In genomic region chr11:108891111-108891870, GRCm38 (mm10) we compare ENCODE assay signal across 8 mouse cellular contexts. TPM values are rescaled to one million over a fixed set of nuclear protein-coding genes. Genes with fewer than 3 reads are reported as not detected.
DNase-seq lines count a peak whose midpoint lies in the region; ATAC-seq and TF ChIP-seq lines count a peak whose summit lies in the region.

No protein-coding gene starts in this region.

- H3K4me3 ChIP-seq in forebrain, postnatal 0 days (ENCODE audit: low read depth, low read length): peak overlapping the region; percentile 25
- H3K4me3 ChIP-seq in hindbrain, embryonic 12.5 days: peak overlapping the region; percentile 26
- peak overlapping the region; percentile 23 for H3K4me3 ChIP-seq in liver, embryonic 11.5 days (ENCODE audit: low read depth, low read length)
- peak overlapping the region; percentile 22 for H3K4me3 ChIP-seq in neural tube, embryonic 11.5 days (ENCODE audit: low read depth, low read length)

- peak overlapping the region; percentile 57 for H3K27ac ChIP-seq in forebrain, postnatal 0 days (ENCODE audit: low read depth, low read length)
- H3K27ac ChIP-seq in hindbrain, embryonic 12.5 days: peak overlapping the region; percentile 49; the same call in 1 of the 2 replicates
- no peak overlapping the region for H3K27ac ChIP-seq in liver, embryonic 11.5 days (ENCODE audit: low read depth, low read length)
- H3K27ac ChIP-seq in neural tube, embryonic 11.5 days (ENCODE audit: low read depth, low read length): peak overlapping the region; percentile 79

- DNase-seq in ovary, adult 18-20 months (ENCODE audit: low spot score): peak; percentile 50
- no peak for DNase-seq in ovary, postnatal 14 days (ENCODE audit: low spot score)
- peak; percentile 58 for DNase-seq in forebrain, postnatal 0 days
- peak; percentile 37 for DNase-seq in liver, embryonic 11.5 days (ENCODE audit: low spot score)
- peak; percentile 73 for DNase-seq in neural tube, embryonic 11.5 days (ENCODE audit: low spot score)
- DNase-seq in thymus, postnatal 0 days (ENCODE audit: low spot score): no peak

- H3K9me3 ChIP-seq in forebrain, postnatal 0 days (ENCODE audit: low read length): no peaks in the 10 kb centered on the region
- no peaks in the 10 kb centered on the region for H3K9me3 ChIP-seq in hindbrain, embryonic 12.5 days (replicated peaks)
- H3K9me3 ChIP-seq in liver, embryonic 11.5 days (ENCODE audit: control insufficient read depth, low read length): no peaks in the 10 kb centered on the region
- H3K9me3 ChIP-seq in neural tube, embryonic 11.5 days (ENCODE audit: control insufficient read depth, low read length): no peaks in the 10 kb centered on the region

- WGBS in forebrain, postnatal 0 days: 2% methylated on average over 17 of the region's 17 CpGs
- WGBS in hindbrain, embryonic 12.5 days: under 1% methylated on average over 16 of the region's 17 CpGs
- WGBS in liver, embryonic 11.5 days: 3% methylated on average over 16 of the region's 17 CpGs
- WGBS in neural tube, embryonic 11.5 days: under 1% methylated on average over 17 of the region's 17 CpGs

- H3K36me3 ChIP-seq in forebrain, postnatal 0 days (ENCODE audit: insufficient read depth): no peaks in the 10 kb centered on the region
- no peaks in the 10 kb centered on the region for H3K36me3 ChIP-seq in hindbrain, embryonic 12.5 days
- no peaks in the 10 kb centered on the region for H3K36me3 ChIP-seq in liver, embryonic 11.5 days (ENCODE audit: control insufficient read depth, insufficient read depth, low read length)
- H3K36me3 ChIP-seq in neural tube, embryonic 11.5 days (ENCODE audit: control insufficient read depth, insufficient read depth, low read length): no peaks in the 10 kb centered on the region

- peaks cover 10% of the 10 kb centered on the region; the same call in 1 of the 2 replicates for H3K4me1 ChIP-seq in forebrain, postnatal 0 days (ENCODE audit: insufficient read depth)
- H3K4me1 ChIP-seq in hindbrain, embryonic 12.5 days: peaks cover 25% of the 10 kb centered on the region
- H3K4me1 ChIP-seq in liver, embryonic 11.5 days (replicated peaks; ENCODE audit: control insufficient read depth, insufficient read depth, low read length): no peaks in the 10 kb centered on the region
- peaks cover 21% of the 10 kb centered on the region for H3K4me1 ChIP-seq in neural tube, embryonic 11.5 days (ENCODE audit: control insufficient read depth, insufficient read depth, low read length)

- H3K4me2 ChIP-seq in forebrain, postnatal 0 days (ENCODE audit: low read depth): peak overlapping the region; percentile 44
- H3K4me2 ChIP-seq in hindbrain, embryonic 12.5 days (replicated peaks): peak overlapping the region; percentile 60
- peak overlapping the region; percentile 54 for H3K4me2 ChIP-seq in liver, embryonic 11.5 days
- peak overlapping the region; percentile 45 for H3K4me2 ChIP-seq in neural tube, embryonic 11.5 days (ENCODE audit: low read depth)

- ATAC-seq in forebrain, postnatal 0 days: peak; percentile 93
- ATAC-seq in hindbrain, embryonic 12.5 days (ENCODE audit: low FRiP score): peak; percentile 93
- no peak for ATAC-seq in liver, embryonic 11.5 days (replicated peaks; ENCODE audit: low FRiP score)
- ATAC-seq in neural tube, embryonic 11.5 days (ENCODE audit: insufficient read depth, low FRiP score, low TSS enrichment): peak; percentile 91
- no peak for ATAC-seq in activated CD4-positive, CD25-positive, alpha-beta regulatory T cell, adult 4 months

- H3K9ac ChIP-seq in forebrain, postnatal 0 days: 0 out of 2 replicates have a peak overlapping the region, but pooled peaks have one; percentile 2
- peak overlapping the region; percentile 39; the same call in 1 of the 2 replicates for H3K9ac ChIP-seq in hindbrain, embryonic 12.5 days
- no peak overlapping the region for H3K9ac ChIP-seq in liver, embryonic 11.5 days (ENCODE audit: low read depth, low read length)
- peak overlapping the region; percentile 53 for H3K9ac ChIP-seq in neural tube, embryonic 11.5 days (ENCODE audit: low read length)

- no peak for TF ChIP-seq CTCF in forebrain, postnatal 0 days (IDR thresholded peaks at IDR 0.05; ENCODE audit: low read depth)

- H3K27me3 ChIP-seq in forebrain, postnatal 0 days (ENCODE audit: insufficient read depth, low read length): no peaks in the 10 kb centered on the region
- H3K27me3 ChIP-seq in hindbrain, embryonic 12.5 days: peaks cover 9% of the 10 kb centered on the region; the same call in 1 of the 2 replicates
- H3K27me3 ChIP-seq in liver, embryonic 11.5 days (replicated peaks; ENCODE audit: control insufficient read depth, insufficient read depth, low read length): peaks cover 26% of the 10 kb centered on the region
- H3K27me3 ChIP-seq in neural tube, embryonic 11.5 days (ENCODE audit: control insufficient read depth, insufficient read depth, low read length): no peaks in the 10 kb centered on the region

RNA-seq across cellular contexts. Expression of gene Axin2, which starts 28.9 kb away (rescaled TPM):
- 28.7 and 35.6 TPM in 2 replicates for total RNA-seq in forebrain, postnatal 0 days (2014; rRNA removed)
- polyA plus RNA-seq in forebrain, postnatal 0 days (2015; fragmentation: Nextera tagmentation; extraction: Ambion mirVana): 4.5 and 5.0 TPM in 2 replicates
- 17.5 and 20.3 TPM in 2 replicates for polyA plus RNA-seq in hindbrain, embryonic 12.5 days (2016; fragmentation: Nextera tagmentation; extraction: Ambion mirVana)
- 1.7 and 2.3 TPM in 2 replicates for polyA plus RNA-seq in liver, embryonic 11.5 days (2014; fragmentation: Nextera tagmentation; extraction: Ambion mirVana)
- polyA plus RNA-seq in neural tube, embryonic 11.5 days (2014; fragmentation: Nextera tagmentation; extraction: Ambion mirVana): 16.4 and 21.2 TPM in 2 replicates
- 10 to 100 TPM in 1 of 2 experiments, 1 to 10 TPM in 1; 7.7 to 12.7 TPM for polyA plus RNA-seq in activated CD4-positive, CD25-positive, alpha-beta regulatory T cell, adult 4 months (2017; shearing (Covaris generic))
- polyA plus RNA-seq in thymus, postnatal 0 days (2015; fragmentation: Nextera tagmentation; extraction: Ambion mirVana): 3.6 TPM in 2 replicates

Comparison
In these comparisons a context has a peak if more than half of its experiments do, and no peak if none do; other contexts are left out.
1. DNase-seq: peak in ovary, adult 18-20 months (single experiment), forebrain, postnatal 0 days (single experiment), liver, embryonic 11.5 days (single experiment) and neural tube, embryonic 11.5 days (single experiment); none in ovary, postnatal 14 days (single experiment) and thymus, postnatal 0 days (single experiment).
2. ATAC-seq: peak in forebrain, postnatal 0 days (single experiment), hindbrain, embryonic 12.5 days (single experiment) and neural tube, embryonic 11.5 days (single experiment); none in liver, embryonic 11.5 days (single experiment) and activated CD4-positive, CD25-positive, alpha-beta regulatory T cell, adult 4 months (single experiment).
3. Peak in every context shown above with its lines, with median percentiles within 50 percentile points of each other: H3K4me2 ChIP-seq and H3K4me3 ChIP-seq.